Mouse (Mus musculus): ENCODE results near the gene Prkd2. TPM values are rescaled to one million over a fixed set of nuclear protein-coding genes. Genes with fewer than 3 reads are reported as not detected.

Prkd2 gene
- total and polyA plus RNA-seq, 3 experiments, result 3.9 to 23.6 (median 22.4) TPM

DNA sequence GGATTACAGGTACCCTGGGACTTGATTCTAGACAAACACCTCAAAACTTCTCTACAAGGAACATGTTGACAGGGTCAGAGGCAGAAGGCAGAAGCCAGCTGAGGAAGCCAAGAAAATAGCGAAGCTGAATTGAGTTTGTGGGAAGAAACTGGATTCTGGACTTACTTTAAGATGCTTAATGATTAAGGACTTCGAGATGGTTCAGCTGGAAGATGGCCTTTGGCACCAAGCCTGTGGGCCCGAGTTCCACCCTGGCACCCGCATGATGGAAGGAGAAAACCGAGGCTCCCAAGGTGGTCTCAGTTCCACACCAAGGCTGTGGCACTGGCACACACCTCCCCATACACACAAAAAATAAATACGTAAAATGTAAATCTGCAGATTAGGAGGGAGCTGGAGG is 47.8 kb downstream of the Prkd2 start:
- no peak for TF ChIP-seq GATA1 (IDR thresholded peaks at IDR 0.05; ENCODE audit: borderline replicate concordance, low read length)
- no peak for TF ChIP-seq CTCF (IDR thresholded peaks at IDR 0.05; ENCODE audit: low read depth, low read length)
- TF ChIP-seq POLR2AphosphoS5 (IDR thresholded peaks at IDR 0.05; ENCODE audit: insufficient replicate concordance, low read depth, low read length), result no peak
- TF ChIP-seq TAL1 (conservative IDR thresholded peaks at IDR 0.05; ENCODE audit: low read depth, low read length), result no peak
- TF ChIP-seq GATA2 (IDR thresholded peaks at IDR 0.05; ENCODE audit: borderline replicate concordance, low read depth, low read length), result no peak
- Histone ChIP-seq H3K4me1 (ENCODE audit: insufficient read depth, low read depth, low read length) (peaks cover 26% of the 10 kb centered on the region), H3K27me3 (ENCODE audit: insufficient read depth, low read length) (peaks cover 44% of the 10 kb centered on the region), H3K4me3 (ENCODE audit: low read depth, low read length) (no peak overlapping the region), H3K36me3 (replicated peaks) (no peaks in the 10 kb centered on the region), H3K9me3 (replicated peaks) (peaks cover 13% of the 10 kb centered on the region)
- ATAC-seq (ENCODE audit: extremely low read depth, insufficient number of reproducible peaks, low FRiP score, poor library complexity, severe bottlenecking) (no peak), DNase-seq (ENCODE audit: low spot score) (no peak)

DNA sequence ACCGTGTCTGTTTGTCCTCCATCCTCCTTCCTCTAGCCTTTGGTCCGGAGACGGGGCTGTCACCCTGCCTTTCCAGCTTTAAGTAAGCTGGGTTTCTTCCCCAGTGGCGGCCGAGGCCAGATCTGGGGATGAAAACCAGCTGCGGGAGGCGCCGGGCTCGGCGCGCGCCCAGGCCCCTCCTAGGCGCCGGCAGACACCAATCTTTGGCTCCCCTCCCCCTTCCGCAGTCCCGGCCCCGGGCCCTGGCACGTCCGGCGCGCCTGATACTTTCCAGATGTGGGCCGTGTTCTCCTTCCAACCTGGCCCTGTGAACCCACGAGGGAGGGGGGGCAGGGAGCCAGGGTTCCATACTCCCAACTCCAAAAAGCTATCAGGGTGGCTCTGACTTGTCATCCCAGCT is 48.2 kb downstream of the Prkd2 start:
- Histone ChIP-seq H3K27me3 (ENCODE audit: insufficient read depth, low read length) (peaks cover 45% of the 10 kb centered on the region), H3K9me3 (replicated peaks) (peaks cover 9% of the 10 kb centered on the region), H3K4me1 (ENCODE audit: insufficient read depth, low read depth, low read length) (peaks cover 26% of the 10 kb centered on the region), H3K4me3 (ENCODE audit: low read depth, low read length) (no peak overlapping the region), H3K36me3 (replicated peaks) (no peaks in the 10 kb centered on the region)
- ATAC-seq (ENCODE audit: extremely low read depth, insufficient number of reproducible peaks, low FRiP score, poor library complexity, severe bottlenecking) (no peak), DNase-seq (ENCODE audit: low spot score) (no peak)
- no peak for TF ChIP-seq GATA1 (IDR thresholded peaks at IDR 0.05; ENCODE audit: borderline replicate concordance, low read length)
- TF ChIP-seq CTCF (IDR thresholded peaks at IDR 0.05; ENCODE audit: low read depth, low read length), result no peak
- TF ChIP-seq POLR2AphosphoS5 (IDR thresholded peaks at IDR 0.05; ENCODE audit: insufficient replicate concordance, low read depth, low read length), result no peak
- no peak for TF ChIP-seq TAL1 (conservative IDR thresholded peaks at IDR 0.05; ENCODE audit: low read depth, low read length)
- no peak for TF ChIP-seq GATA2 (IDR thresholded peaks at IDR 0.05; ENCODE audit: borderline replicate concordance, low read depth, low read length)

DNA sequence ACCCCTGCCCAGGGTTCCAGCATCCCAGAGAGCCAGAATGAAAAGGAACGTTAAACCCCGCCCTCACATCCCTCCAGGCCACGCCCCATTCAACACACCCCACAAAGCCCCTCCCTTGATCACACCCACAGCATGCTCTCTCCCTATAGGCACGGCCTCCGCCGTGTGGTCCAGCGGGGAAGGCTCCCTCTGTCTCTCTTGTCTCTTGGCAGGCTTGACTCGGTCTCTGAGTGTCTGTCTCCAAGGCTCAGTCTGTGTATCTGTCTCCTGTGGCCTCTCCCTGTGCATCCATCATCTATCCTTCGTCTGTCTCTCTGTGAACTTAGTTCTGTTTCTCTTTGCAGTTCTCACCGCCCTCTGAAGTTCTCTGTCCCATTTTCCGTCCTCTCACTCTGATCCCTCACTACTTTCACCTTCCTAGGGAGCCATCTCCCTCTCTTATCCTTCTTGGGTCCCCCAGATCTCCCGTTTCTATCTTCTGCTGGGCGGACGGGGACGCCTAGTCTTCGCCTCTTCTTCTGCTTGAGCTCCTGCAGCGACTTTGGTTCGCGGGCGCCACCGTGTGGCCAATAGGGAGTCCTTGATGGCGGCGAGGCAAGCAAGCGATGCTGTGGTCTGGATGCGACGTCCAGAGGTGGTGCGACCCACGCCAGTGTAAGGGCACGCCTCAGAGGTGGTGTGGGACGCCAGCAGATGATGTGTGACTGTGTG is 49.1 kb downstream of the Prkd2 start, which contains the start of gene Gng8:
Gng8 (plus strand) TSS at position 146 of the 711 bp plus-strand sequence.
- peaks cover 48% of the 10 kb centered on the region for H3K27me3 ChIP-seq (ENCODE audit: insufficient read depth, low read length)
- peak; percentile 74 for ATAC-seq (ENCODE audit: extremely low read depth, insufficient number of reproducible peaks, low FRiP score, poor library complexity, severe bottlenecking)
- DNase-seq (ENCODE audit: low spot score), result peak; percentile 65
- H3K4me3 ChIP-seq (ENCODE audit: low read depth, low read length), result peak within 1 kb of the TSS; percentile 66
- H3K4me1 ChIP-seq (ENCODE audit: insufficient read depth, low read depth, low read length), result peaks cover 26% of the 10 kb centered on the region
- H3K36me3 ChIP-seq (replicated peaks), result no peaks in the 10 kb centered on the region
- peak; percentile 78 for TF ChIP-seq CTCF (IDR thresholded peaks at IDR 0.05; ENCODE audit: low read depth, low read length)
- no peak for TF ChIP-seq TAL1 (conservative IDR thresholded peaks at IDR 0.05; ENCODE audit: low read depth, low read length)
- peaks cover under 1% of the 10 kb centered on the region; the same call in 1 of the 2 replicates for H3K9me3 ChIP-seq (replicated peaks)

DNA sequence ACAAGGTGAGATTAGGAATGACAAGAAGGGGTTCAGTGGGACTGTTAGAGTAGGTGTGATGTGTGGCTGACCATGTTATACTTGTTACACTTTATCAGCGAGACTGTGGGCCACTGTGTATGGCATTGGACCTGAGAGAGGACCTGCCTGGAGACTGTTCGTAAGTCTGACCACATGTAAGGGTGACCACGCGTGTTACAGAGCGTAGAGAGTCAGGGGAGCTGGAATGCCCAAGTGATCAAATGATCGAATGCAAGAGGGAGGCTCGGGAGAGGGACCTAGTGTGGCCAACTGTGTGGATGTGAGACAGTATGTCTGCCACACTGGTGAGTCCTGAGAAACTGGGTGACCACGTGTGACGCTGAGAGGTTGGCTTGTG is 49.6 kb downstream of the Prkd2 start:
- TF ChIP-seq CTCF (IDR thresholded peaks at IDR 0.05; ENCODE audit: low read depth, low read length) (no peak), TAL1 (conservative IDR thresholded peaks at IDR 0.05; ENCODE audit: low read depth, low read length) (no peak), POLR2AphosphoS5 (IDR thresholded peaks at IDR 0.05; ENCODE audit: insufficient replicate concordance, low read depth, low read length) (no peak), GATA1 (IDR thresholded peaks at IDR 0.05; ENCODE audit: borderline replicate concordance, low read length) (no peak), GATA2 (IDR thresholded peaks at IDR 0.05; ENCODE audit: borderline replicate concordance, low read depth, low read length) (no peak)
- Histone ChIP-seq H3K4me3 (ENCODE audit: low read depth, low read length) (peak overlapping the region; percentile 66; the same call in 1 of the 2 replicates), H3K27me3 (ENCODE audit: insufficient read depth, low read length) (peaks cover 48% of the 10 kb centered on the region), H3K4me1 (ENCODE audit: insufficient read depth, low read depth, low read length) (peaks cover 26% of the 10 kb centered on the region), H3K9me3 (replicated peaks) (no peaks in the 10 kb centered on the region), H3K36me3 (replicated peaks) (no peaks in the 10 kb centered on the region)
- no peak for ATAC-seq (ENCODE audit: extremely low read depth, insufficient number of reproducible peaks, low FRiP score, poor library complexity, severe bottlenecking)
- no peak for DNase-seq (ENCODE audit: low spot score)

DNA sequence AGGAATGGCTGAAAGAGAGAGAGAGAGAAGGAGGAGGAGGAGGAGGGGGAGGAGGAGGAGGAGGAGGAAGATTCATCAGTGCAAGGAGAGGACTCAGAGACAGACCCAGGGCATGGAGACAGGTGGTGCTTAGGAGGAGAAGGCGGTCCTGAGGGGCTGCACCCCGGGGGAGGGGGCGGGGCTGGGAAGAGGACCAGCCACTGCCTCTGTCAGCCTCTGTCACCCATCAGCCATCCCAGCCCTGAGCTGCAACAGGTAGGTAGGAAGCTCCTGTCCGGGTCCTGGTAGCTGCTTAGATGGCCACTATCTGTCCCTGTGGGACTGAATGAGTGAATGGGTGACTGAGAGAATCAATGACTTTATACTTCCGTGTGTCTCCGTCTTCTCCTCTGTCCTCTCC is 50.9 kb downstream of the Prkd2 start:
- peaks cover 26% of the 10 kb centered on the region for H3K4me1 ChIP-seq (ENCODE audit: insufficient read depth, low read depth, low read length)
- no peak for ATAC-seq (ENCODE audit: extremely low read depth, insufficient number of reproducible peaks, low FRiP score, poor library complexity, severe bottlenecking)
- no peak overlapping the region for H3K4me3 ChIP-seq (ENCODE audit: low read depth, low read length)
- H3K27me3 ChIP-seq (ENCODE audit: insufficient read depth, low read length), result peaks cover 46% of the 10 kb centered on the region
- no peaks in the 10 kb centered on the region for H3K36me3 ChIP-seq (replicated peaks)
- TF ChIP-seq GATA1 (IDR thresholded peaks at IDR 0.05; ENCODE audit: borderline replicate concordance, low read length) (no peak), GATA2 (IDR thresholded peaks at IDR 0.05; ENCODE audit: borderline replicate concordance, low read depth, low read length) (no peak), TAL1 (conservative IDR thresholded peaks at IDR 0.05; ENCODE audit: low read depth, low read length) (no peak), CTCF (IDR thresholded peaks at IDR 0.05; ENCODE audit: low read depth, low read length) (no peak), POLR2AphosphoS5 (IDR thresholded peaks at IDR 0.05; ENCODE audit: insufficient replicate concordance, low read depth, low read length) (no peak)
- H3K9me3 ChIP-seq (replicated peaks), result no peaks in the 10 kb centered on the region
- no peak for DNase-seq (ENCODE audit: low spot score)

DNA sequence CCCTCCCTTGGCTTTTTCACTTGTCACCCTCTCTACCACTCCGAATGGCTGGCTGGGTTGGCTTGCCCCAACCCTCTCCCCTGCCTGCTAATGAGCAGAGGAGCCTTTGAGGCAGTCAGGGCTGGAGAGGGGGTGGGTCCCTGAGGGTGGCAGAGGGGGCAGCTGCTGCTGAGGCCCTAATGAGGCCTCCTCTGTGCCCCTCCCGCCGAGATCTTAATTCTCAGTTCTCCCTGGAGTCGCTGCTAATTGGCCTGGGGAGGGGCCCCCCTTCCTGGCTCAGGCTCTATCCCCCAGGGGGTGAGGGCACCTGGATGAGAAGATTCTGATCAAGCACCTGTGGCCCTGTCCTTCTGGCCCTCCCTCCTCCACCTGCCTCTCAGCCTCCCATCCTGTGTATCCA is 51.6 kb downstream of the Prkd2 start:
- H3K36me3 ChIP-seq (replicated peaks), result no peaks in the 10 kb centered on the region
- DNase-seq (ENCODE audit: low spot score) (no peak), ATAC-seq (ENCODE audit: extremely low read depth, insufficient number of reproducible peaks, low FRiP score, poor library complexity, severe bottlenecking) (no peak)
- peaks cover 26% of the 10 kb centered on the region for H3K4me1 ChIP-seq (ENCODE audit: insufficient read depth, low read depth, low read length)
- H3K27me3 ChIP-seq (ENCODE audit: insufficient read depth, low read length), result peaks cover 46% of the 10 kb centered on the region
- no peaks in the 10 kb centered on the region for H3K9me3 ChIP-seq (replicated peaks)
- TF ChIP-seq CTCF (IDR thresholded peaks at IDR 0.05; ENCODE audit: low read depth, low read length) (no peak), TAL1 (conservative IDR thresholded peaks at IDR 0.05; ENCODE audit: low read depth, low read length) (no peak), POLR2AphosphoS5 (IDR thresholded peaks at IDR 0.05; ENCODE audit: insufficient replicate concordance, low read depth, low read length) (no peak), GATA1 (IDR thresholded peaks at IDR 0.05; ENCODE audit: borderline replicate concordance, low read length) (no peak), GATA2 (IDR thresholded peaks at IDR 0.05; ENCODE audit: borderline replicate concordance, low read depth, low read length) (no peak)
- H3K4me3 ChIP-seq (ENCODE audit: low read depth, low read length), result no peak overlapping the region

Measured in G1E (cell line).